In genomic region chr6:72958662-72959071, GRCm38 (mm10) we compare ENCODE assay signal across 8 mouse cellular contexts. TPM values are rescaled to one million over a fixed set of nuclear protein-coding genes. Genes with fewer than 3 reads are reported as not detected.
A peak's percentile ranks its signal among the peaks of the same experiment; 100 is the strongest.
DNase-seq lines count a peak whose midpoint lies in the region; ATAC-seq and TF ChIP-seq lines count a peak whose summit lies in the region.

Gene Tmsb10, minus strand, starts transcription at chr6:72958748.

- H3K27me3 ChIP-seq in lung, embryonic 14.5 days (ENCODE audit: insufficient read depth, low read length) = no peaks in the 10 kb centered on the region
- H3K27me3 ChIP-seq in intestine, embryonic 16.5 days (replicated peaks; ENCODE audit: control insufficient read depth, insufficient read depth, low read length) = no peaks in the 10 kb centered on the region
- no peaks in the 10 kb centered on the region for H3K27me3 ChIP-seq in midbrain, embryonic 11.5 days (ENCODE audit: control insufficient read depth, insufficient read depth, low read length)

- H3K9me3 ChIP-seq in lung, embryonic 14.5 days (ENCODE audit: low read depth, low read length) = no peaks in the 10 kb centered on the region
- no peaks in the 10 kb centered on the region for H3K9me3 ChIP-seq in intestine, embryonic 16.5 days (ENCODE audit: control insufficient read depth, low read length)
- H3K9me3 ChIP-seq in midbrain, embryonic 11.5 days (ENCODE audit: control insufficient read depth, low read length) = no peaks in the 10 kb centered on the region

- peak within 1 kb of the TSS; percentile 81 for H3K4me3 ChIP-seq in lung, embryonic 14.5 days (ENCODE audit: low read depth, low read length)
- H3K4me3 ChIP-seq in intestine, embryonic 16.5 days (ENCODE audit: low read length) = peak within 1 kb of the TSS; percentile 78
- H3K4me3 ChIP-seq in midbrain, embryonic 11.5 days (ENCODE audit: low read depth, low read length) = peak within 1 kb of the TSS; percentile 87

- H3K27ac ChIP-seq in lung, embryonic 14.5 days (ENCODE audit: low read depth) = peak within 1 kb of the TSS; percentile 93
- peak within 1 kb of the TSS; percentile 95 for H3K27ac ChIP-seq in intestine, embryonic 16.5 days (ENCODE audit: low read length)
- H3K27ac ChIP-seq in midbrain, embryonic 11.5 days (ENCODE audit: low read depth, low read length) = peak within 1 kb of the TSS; percentile 68

- H3K4me2 ChIP-seq in lung, embryonic 14.5 days = peak within 1 kb of the TSS; percentile 88
- H3K4me2 ChIP-seq in intestine, embryonic 16.5 days (ENCODE audit: low read depth, low read length) = peak within 1 kb of the TSS; percentile 76
- H3K4me2 ChIP-seq in midbrain, embryonic 11.5 days = peak within 1 kb of the TSS; percentile 80

- WGBS in lung, embryonic 14.5 days = 1% methylated on average over 19 of the region's 19 CpGs
- 2% methylated on average over 18 of the region's 19 CpGs for WGBS in intestine, embryonic 16.5 days
- WGBS in midbrain, embryonic 11.5 days = under 1% methylated on average over 19 of the region's 19 CpGs

- intact Hi-C loops in gastrocnemius, postnatal 14 days (cut with DNase I; ENCODE audit: low total_unique reads) = no loop called here

- H3K36me3 ChIP-seq in lung, embryonic 14.5 days (ENCODE audit: insufficient read depth) = no peaks in the 10 kb centered on the region; the same call in 1 of the 2 replicates
- H3K36me3 ChIP-seq in intestine, embryonic 16.5 days (ENCODE audit: control insufficient read depth, insufficient read depth, low read length) = no peaks in the 10 kb centered on the region
- H3K36me3 ChIP-seq in midbrain, embryonic 11.5 days (ENCODE audit: control insufficient read depth, insufficient read depth, low read length) = no peaks in the 10 kb centered on the region

- TF ChIP-seq CTCF in lung, embryonic 14.5 days (IDR thresholded peaks at IDR 0.05; ENCODE audit: low read depth) = no peak

- peak within 1 kb of the TSS; percentile 95 for H3K9ac ChIP-seq in lung, embryonic 14.5 days
- peak within 1 kb of the TSS; percentile 95 for H3K9ac ChIP-seq in intestine, embryonic 16.5 days (ENCODE audit: low read depth, low read length)
- peak within 1 kb of the TSS; percentile 97 for H3K9ac ChIP-seq in midbrain, embryonic 11.5 days (ENCODE audit: low read length)

- ATAC-seq in lung, embryonic 14.5 days (ENCODE audit: insufficient read depth) = peak; percentile 3; the same call in 1 of the 2 replicates
- peak; percentile 36 for ATAC-seq in intestine, embryonic 16.5 days
- ATAC-seq in midbrain, embryonic 11.5 days (ENCODE audit: low FRiP score) = peak; percentile 79

- peaks cover 16% of the 10 kb centered on the region for H3K4me1 ChIP-seq in lung, embryonic 14.5 days (ENCODE audit: insufficient read depth)
- peaks cover 22% of the 10 kb centered on the region for H3K4me1 ChIP-seq in intestine, embryonic 16.5 days (ENCODE audit: control insufficient read depth, insufficient read depth, low read length)
- H3K4me1 ChIP-seq in midbrain, embryonic 11.5 days (ENCODE audit: control insufficient read depth, insufficient read depth, low read length) = peaks cover 9% of the 10 kb centered on the region; the same call in 1 of the 2 replicates

- DNase-seq in lung, embryonic 14.5 days = peak; percentile 59
- no peak for DNase-seq in lung, postnatal 10 days
- DNase-seq in adrenal gland, postnatal 36 days = no peak
- no peak for DNase-seq in gastrocnemius, postnatal 14 days
- DNase-seq in midbrain, embryonic 11.5 days (ENCODE audit: low spot score, missing footprints) = no peak
- DNase-seq in thymus, postnatal 14 days = no peak
- no peak for DNase-seq in cerebellum, postnatal 36 days

RNA-seq across cellular contexts. Expression of gene Tmsb10, which starts in this region (rescaled TPM):
- polyA plus RNA-seq in lung, embryonic 14.5 days (2014; fragmentation: Nextera tagmentation; extraction: Ambion mirVana) = 3,115 and 3,305 TPM in 2 replicates
- 100 to 1,000 TPM; 175 to 225 TPM for total RNA-seq in adrenal gland, postnatal 36 days (2021)
- 100 to 1,000 TPM; 225 to 328 TPM for total RNA-seq in gastrocnemius, postnatal 14 days (2021)
- polyA plus RNA-seq in intestine, embryonic 16.5 days (2015; fragmentation: Nextera tagmentation; extraction: Ambion mirVana) = 1,797 and 1,804 TPM in 2 replicates
- 3,363 and 3,486 TPM in 2 replicates for polyA plus RNA-seq in midbrain, embryonic 11.5 days (2014; fragmentation: Nextera tagmentation; extraction: Ambion mirVana)

Comparison
In these comparisons a context has a peak if more than half of its experiments do, and no peak if none do; other contexts are left out.
1. ATAC-seq: peak in every context shown above with its lines; median percentile 79 in midbrain, embryonic 11.5 days; 36 in intestine, embryonic 16.5 days; 3 in lung, embryonic 14.5 days.